Mouse (Mus musculus) liver, adult 2 months (tissue): Measurements from ENCODE around the gene Sgk1.

ENCODE experiments used
- CTCF ChIP-seq: fragments of 200-500 bp; IDR thresholded peaks from 2 replicates; pipeline ENCODE4 v1.5.1; 2011; ENCODE audit warnings: low read depth, low read length, control low read depth
- POLR2A ChIP-seq: fragments of 200-500 bp; IDR thresholded peaks from 2 replicates; pipeline ENCODE4 v1.6.1; 2011; ENCODE audit warnings: low read length, control low read depth; ENCODE audit not compliant: insufficient read depth; ENCODE audit errors: extremely low read depth

- TF ChIP-seq CTCF, result no peak
- no peak for TF ChIP-seq POLR2A
Observed at GRCm38 (mm10) chr10:21832282-21832681, 49.7 kb upstream of the Sgk1 start.
